Mouse (Mus musculus) left cerebral cortex, postnatal 25 days (tissue): ENCODE data around the gene Egfem1. TPM values are rescaled to one million over a fixed set of nuclear protein-coding genes. Genes with fewer than 3 reads are reported as not detected.

Experiments
- DNase-seq, 2 experiments: peaks; one replicate each; pipeline ENCODE4 v3.0.0; 2022; ENCODE audit warnings: low spot score in 2 of 2, mixed read lengths in 1 of 2
- intact Hi-C: fragments of 180-260 bp; cut with DNase I; formaldehyde crosslinking; loops from one replicate; pipeline ENCODE4 v1.15.1; 2025
- total RNA-seq, 2 experiments: library from RNA; stranded (reverse); gene quantifications; 2 replicates each; pipeline ENCODE4 v1.2.3; 2021

Egfem1 gene
- total RNA-seq, 2 experiments from 2014 or later: 17.2 to 18.5 TPM

DNA sequence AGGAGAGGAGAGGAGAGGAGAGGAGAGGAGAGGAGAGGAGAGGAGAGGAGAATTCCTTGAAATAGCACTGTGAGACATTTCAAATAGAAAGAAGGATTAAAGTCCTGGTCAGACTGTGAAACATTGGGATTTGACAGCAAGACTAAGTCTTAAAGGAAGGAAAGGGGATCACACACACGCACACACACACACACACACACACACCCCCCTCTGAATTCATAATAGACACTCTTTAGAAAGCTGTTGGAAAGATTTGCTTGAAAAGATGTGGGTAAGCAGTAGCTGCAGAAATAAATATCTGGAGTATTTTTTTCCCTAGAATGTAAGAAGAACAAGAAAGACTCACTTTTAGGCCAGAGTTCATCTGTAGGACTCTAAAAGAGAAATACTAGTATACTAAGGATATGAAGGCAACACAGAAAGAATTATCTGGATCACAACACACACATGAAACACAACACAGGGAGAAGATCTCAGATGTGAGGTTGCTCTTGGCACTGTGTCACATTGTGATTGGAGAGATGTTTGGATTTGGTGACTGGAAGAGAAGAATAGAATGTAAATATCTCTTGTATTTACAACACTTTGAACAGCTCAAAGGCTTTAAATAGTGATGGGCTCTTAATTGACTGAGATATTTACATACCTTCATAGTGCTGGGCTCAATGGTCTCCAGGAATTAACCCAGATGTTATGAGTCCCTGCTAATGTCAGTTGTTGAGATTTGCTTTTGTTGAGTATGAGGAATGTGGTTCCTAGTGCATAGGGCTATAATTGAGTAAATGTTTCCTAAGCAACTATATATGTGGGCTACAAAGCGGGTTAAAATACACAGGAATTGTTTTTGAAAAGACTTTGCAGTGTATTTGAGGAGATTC lies 50.5 kb downstream of the Egfem1 start:
- DNase-seq: no peak
- intact Hi-C loops: no loop called here

- DNase-seq: no peak
- intact Hi-C loops: no loop called here
Measured at GRCm38 (mm10) chr3:29134509-29134908, 52.7 kb downstream of the Egfem1 start.

- intact Hi-C loops: no loop called here
- no peak for DNase-seq
Measured at GRCm38 (mm10) chr3:29135176-29136064, 53.6 kb downstream of the Egfem1 start.

DNA sequence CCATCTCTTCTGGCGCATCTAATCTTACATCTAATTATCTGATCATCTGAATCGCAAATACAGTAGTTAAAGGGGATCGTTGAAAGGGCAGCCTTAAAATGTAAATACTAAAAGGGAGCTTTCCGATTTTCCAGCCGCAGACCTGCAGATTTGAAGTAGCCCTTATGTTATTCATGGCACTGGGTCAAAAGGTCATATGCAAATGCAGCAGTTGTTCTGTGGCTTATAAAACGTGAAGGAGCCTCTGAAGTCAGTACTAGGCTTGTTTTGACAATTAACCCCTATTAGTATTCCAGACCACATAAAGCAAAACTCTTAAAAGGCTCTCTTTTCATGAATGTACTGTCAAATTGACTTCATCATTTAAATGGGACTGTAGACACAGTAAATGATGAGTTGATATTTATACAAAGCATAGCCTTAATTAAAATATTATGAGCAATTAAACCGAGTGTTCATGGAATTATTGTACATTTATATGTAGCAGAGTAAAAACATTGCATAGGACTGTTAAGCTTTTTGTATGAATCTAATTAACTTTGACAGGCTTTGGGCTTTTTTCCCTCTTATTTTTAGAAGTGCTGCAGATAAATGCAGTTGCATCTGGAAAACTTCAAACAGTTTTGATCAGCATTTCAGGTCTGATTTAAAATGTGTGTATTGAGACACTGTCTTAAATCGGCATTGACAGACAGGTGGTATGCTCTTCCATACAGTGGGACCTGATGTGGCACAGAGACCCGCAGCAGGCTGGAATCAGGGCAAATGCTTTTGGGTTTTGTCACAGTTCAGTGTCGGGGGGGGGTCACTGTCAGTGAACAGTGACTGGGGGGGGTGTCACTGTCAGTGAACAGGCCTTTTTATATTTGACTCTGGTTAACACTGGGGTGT lies 54.5 kb downstream of the Egfem1 start:
- DNase-seq: no peak
- intact Hi-C loops: no loop called here

- no peak for DNase-seq
- intact Hi-C loops: no loop called here
Measured at GRCm38 (mm10) chr3:29168401-29168800, 86.6 kb downstream of the Egfem1 start.

DNA sequence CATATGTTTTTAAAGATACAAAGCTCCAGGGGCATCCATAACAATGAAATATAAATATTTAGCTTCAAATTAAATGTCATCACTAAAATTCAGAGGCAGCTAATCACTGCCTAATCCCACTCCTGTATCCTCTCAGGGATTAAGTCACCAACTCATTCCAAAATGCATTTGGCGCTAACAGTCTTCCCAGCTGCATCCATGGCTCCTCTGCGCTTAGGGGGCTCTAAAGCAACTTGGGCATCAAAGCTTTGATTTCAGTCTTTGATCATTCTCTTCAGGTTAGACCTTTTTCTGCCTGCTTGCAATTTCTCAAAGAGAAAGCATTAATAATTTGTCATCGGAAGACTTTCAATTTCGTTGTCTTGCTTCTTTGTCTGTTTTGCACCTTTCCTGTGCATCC lies 87.2 kb downstream of the Egfem1 start:
- intact Hi-C loops: no loop called here

GRCm38 (mm10) chr3:29176991-29177390 lies 95.2 kb downstream of the Egfem1 start:
- intact Hi-C loops: no loop called here

More for the DNA sequence above, 87.2 kb downstream of the Egfem1 start:
- no peak for DNase-seq

DNA sequence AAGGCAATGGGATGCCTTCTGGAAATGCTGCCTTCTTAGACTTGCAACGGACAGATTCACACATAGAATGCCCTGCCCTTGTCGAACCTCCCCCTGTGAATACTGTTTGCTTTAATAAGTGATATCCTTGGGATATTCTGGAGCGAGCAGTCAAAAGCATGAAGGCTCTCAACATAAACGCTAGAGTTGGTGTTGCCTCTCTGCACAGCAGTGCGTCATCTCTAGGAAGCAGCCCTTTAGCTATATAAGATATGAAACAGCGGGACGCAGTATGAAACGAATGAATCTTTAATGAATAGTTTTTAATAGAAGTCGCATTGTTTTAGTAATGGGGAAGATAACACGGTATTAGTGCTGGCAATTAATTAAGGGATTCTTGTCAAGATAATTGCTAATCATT lies 101.2 kb downstream of the Egfem1 start:
- intact Hi-C loops: no loop called here
- no peak for DNase-seq

More at GRCm38 (mm10) chr3:29176991-29177390, 95.2 kb downstream of the Egfem1 start:
- no peak for DNase-seq

- intact Hi-C loops: no loop called here
- no peak for DNase-seq
Measured at GRCm38 (mm10) chr3:29183615-29184198, 101.9 kb downstream of the Egfem1 start.

DNA sequence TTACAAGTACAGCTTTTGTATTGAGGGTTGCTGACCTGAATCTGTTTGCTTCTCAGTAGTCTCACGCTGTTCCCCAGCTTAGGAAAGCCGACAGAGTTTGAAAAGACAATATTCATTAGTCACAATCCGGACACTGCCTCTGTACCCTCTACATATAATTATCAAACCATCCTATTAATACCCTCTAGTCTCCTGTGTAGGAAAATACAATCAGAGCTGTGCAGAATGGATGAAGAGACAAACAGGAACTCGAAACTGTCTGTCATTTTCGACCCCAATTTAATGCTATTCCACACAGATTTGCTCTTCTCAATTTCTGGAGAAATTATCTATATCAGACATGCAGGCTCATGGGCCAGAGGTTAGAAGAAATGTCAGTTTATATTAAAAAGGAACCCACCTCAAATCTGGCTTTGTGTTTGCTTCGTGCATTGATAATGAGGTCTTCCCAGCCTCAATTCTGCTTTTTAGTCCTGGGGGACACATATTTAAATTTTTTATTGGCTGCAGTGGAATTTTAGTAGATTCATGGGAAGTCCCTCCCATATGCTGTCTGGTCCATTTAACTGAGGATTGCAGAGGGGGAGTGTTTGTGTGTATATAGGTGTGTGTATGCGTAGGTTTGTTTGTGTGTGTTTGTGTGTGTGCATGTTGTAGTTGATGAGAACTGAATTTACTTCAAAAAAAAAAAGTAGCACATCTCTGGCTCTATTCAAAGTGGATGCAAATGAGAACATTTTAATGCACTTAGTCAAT lies 102.8 kb downstream of the Egfem1 start:
- no peak for DNase-seq
- intact Hi-C loops: no loop called here

GRCm38 (mm10) chr3:29190263-29190662 lies 108.4 kb downstream of the Egfem1 start:
- intact Hi-C loops: no loop called here
- no peak for DNase-seq

DNA sequence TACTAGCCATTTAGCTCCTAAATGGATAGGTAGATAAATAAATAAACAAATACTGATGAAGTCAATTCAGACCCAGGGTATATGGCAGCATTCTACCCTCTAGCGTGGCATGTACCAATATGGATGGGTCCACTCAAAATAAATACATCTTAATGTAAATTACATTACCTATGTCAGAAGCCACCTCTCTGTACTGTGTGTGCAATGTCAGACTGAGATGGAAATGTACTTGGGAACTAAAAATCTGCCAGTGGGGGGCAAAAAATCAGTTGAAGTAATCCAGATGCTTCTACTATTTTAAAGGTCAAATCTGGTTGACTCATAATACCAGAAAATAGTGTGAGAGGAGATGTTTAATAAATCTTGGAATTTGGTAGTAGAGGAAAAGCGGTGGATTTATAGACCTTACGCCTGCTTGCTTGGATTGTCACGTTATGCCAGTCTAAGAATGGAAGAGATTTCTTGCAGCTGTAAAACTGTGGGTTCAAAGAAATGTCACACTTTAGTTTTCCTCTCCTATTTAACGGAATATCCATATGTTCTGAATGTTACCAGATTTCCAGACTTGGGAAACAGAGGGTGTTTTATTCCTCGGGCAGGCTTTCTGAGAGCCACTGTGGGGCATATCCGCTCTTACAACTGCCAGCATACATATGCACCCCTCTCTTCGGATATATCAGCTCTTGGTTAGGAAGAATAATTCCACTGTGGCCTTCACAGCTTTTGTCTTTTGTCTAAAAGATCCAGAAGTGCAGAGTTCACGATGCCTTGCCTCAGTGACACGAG lies 116.1 kb downstream of the Egfem1 start:
- intact Hi-C loops: no loop called here
- peak in 1 of 2 experiments; percentile 43 for DNase-seq

- DNase-seq: peak in 1 of 2 experiments; percentile 47
- intact Hi-C loops: no loop called here
Measured at GRCm38 (mm10) chr3:29200601-29201000, 118.8 kb downstream of the Egfem1 start.

DNA sequence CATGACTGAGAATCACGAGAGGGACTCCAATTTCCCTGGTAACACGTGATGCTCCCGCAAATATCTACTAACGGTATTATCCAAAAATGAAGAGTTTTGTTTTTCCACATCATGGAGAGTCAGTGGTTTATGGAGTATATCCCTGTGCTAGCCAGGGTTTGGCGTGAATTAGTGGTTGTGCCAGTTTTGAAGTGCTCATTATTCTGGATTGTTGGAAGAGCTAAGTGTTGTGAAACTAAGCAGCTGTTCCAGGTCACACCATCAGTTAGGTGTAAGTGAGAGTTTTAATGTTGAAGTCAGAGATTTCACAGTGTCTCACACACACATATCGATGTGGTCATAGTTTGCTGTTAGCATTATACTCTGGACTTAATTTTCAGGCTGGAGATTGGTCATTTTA lies 120.7 kb downstream of the Egfem1 start:
- DNase-seq: no peak
- intact Hi-C loops: no loop called here

DNA sequence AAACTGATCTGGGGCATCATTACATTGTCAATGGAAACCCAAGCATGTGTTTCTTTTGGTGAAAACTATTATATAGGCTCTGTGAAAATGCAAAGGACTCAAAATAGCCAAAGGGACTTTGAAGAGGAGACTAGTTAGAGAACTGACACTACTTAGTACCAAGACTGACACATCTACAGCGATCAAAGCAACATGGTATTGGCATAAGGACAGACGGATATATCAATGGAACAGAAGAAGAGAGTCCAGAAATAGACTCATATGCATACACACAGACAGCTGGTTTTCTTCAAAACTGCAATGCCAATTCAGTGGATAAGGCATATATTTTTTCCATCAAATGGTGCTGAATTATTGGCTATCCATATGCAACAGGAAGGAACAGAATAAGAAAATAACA lies 140.6 kb downstream of the Egfem1 start:
- intact Hi-C loops: no loop called here
- no peak for DNase-seq

- intact Hi-C loops: no loop called here
- no peak for DNase-seq
Measured at GRCm38 (mm10) chr3:29229712-29230111, 147.9 kb downstream of the Egfem1 start.

DNA sequence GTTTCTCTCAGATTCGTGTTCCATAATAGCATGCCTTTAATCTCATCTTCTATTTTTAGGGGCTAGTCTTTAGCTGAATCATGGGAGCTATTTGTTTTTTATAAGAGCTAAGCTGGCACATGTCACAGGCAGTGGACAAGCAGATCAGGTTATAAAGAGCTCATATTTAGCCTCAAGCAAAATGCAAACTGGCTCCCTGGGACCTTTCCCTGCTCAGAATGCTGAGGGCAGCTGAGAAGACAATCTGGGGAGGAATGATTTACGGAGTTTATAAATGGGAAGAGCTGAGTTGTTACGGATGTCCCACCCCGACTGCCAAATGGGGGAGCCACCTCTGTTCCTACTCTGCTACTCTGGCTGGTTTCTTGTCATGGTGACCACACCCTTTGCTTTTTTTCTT lies 153.7 kb downstream of the Egfem1 start:
- intact Hi-C loops: no loop called here

GRCm38 (mm10) chr3:29236517-29236916 lies 154.7 kb downstream of the Egfem1 start:
- no peak for DNase-seq
- intact Hi-C loops: no loop called here

More for the DNA sequence above, 153.7 kb downstream of the Egfem1 start:
- DNase-seq: no peak
